Mouse (Mus musculus) cortical plate, adult 2 months (tissue): ENCODE results near the gene Hnrnpa3. TPM values are rescaled to one million over a fixed set of nuclear protein-coding genes. Genes with fewer than 3 reads are reported as not detected.
A peak's percentile ranks its signal among the peaks of the same experiment; 100 is the strongest.

Source experiments
- H3K27ac ChIP-seq: fragments of 200-500 bp; 2 replicates; pipeline ENCODE4 v1.5.1; 2012; ENCODE audit warnings: low read length, control low read depth, inconsistent platforms; ENCODE audit not compliant: insufficient read depth
- H3K4me1 ChIP-seq: fragments of 200-500 bp; 2 replicates; pipeline ENCODE4 v1.6.1; 2011; ENCODE audit warnings: low read length; ENCODE audit not compliant: control insufficient read depth, insufficient read depth
- H3K4me3 ChIP-seq: fragments of 200-500 bp; 2 replicates; pipeline ENCODE4 v1.5.1; 2011; ENCODE audit warnings: mild to moderate bottlenecking, low read length, control low read depth; ENCODE audit not compliant: insufficient read depth
- CTCF ChIP-seq: fragments of 200-500 bp; IDR thresholded peaks from 2 replicates; pipeline ENCODE4 v1.5.1; 2011; ENCODE audit warnings: mild to moderate bottlenecking, control low read depth, low read length; ENCODE audit not compliant: insufficient read depth; ENCODE audit errors: extremely low read depth
- POLR2A ChIP-seq: fragments of 200-500 bp; IDR thresholded peaks from 2 replicates; pipeline ENCODE4 v1.6.1; 2011; ENCODE audit warnings: mild to moderate bottlenecking, low read length, control low read depth; ENCODE audit not compliant: insufficient read depth; ENCODE audit errors: extremely low read depth
- polyA plus RNA-seq: library from polyadenylated mRNA; depleted of rRNA; stranded (reverse); fragments of >200 nt; gene quantifications from 2 replicates; pipeline ENCODE4 v1.2.3, GENCODE M21; 2012

Hnrnpa3 gene
- polyA plus RNA-seq, 1 experiment: 199 TPM

DNA sequence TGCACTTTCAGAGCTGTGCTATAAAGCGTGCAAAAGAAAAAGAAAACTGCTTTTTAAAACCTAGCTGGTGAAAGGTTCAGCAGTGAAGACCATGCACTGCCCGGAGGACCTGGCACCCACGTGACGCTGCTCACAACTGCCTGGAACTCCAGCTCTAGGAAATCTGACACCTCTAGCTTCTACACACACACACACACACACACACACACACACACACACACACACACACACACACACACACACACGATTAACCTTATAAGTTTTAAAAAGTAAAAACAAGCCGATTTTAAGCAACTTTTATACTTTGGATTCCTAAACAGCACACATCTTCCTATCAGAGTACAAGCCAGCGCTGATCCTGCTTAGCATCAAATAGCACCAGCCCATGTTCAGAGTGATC is 22.4 kb downstream of the Hnrnpa3 start:
- H3K27ac ChIP-seq: no peak overlapping the region
- H3K4me3 ChIP-seq: no peak overlapping the region
- no peak for TF ChIP-seq POLR2A
- no peak for TF ChIP-seq CTCF
- H3K4me1 ChIP-seq: no peaks in the 10 kb centered on the region

DNA sequence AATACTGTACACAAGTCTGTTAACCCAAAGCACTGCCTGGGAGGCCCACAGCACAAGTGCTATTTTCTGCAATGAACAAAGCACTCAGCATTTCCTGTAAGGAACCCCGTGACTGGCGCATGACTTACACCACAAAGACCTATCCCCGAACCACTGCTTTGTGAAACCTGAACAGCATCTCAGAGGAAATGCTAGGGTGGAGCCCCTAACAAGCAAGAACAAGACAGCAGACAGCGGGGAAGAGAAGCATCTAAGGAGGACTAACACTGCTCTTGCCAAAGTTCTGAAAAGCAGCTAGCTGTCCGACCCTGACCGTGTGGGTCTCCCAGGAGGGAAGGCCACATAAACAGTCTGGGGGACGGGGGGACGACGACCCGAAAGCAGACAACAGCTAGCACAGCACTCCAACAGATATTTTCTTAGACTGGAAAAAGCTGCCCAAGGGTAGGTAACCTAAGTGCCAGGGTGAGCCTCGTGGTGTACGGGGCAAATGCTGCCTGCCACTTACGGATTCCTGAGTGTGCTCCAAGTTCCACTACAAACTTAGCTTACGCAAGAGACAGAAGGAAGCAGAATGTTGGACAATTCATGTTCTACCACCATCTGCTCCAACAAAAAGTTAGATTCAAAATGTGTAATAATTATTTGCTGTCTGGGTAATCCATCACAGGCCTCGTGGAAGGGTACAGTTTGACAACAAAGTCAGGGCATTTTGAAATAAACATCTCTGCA is 24.1 kb downstream of the Hnrnpa3 start:
- TF ChIP-seq POLR2A: no peak
- TF ChIP-seq CTCF: no peak
- Histone ChIP-seq H3K27ac (peak overlapping the region; percentile 65; the same call in 1 of the 2 replicates), H3K4me3 (no peak overlapping the region), H3K4me1 (no peaks in the 10 kb centered on the region)

DNA sequence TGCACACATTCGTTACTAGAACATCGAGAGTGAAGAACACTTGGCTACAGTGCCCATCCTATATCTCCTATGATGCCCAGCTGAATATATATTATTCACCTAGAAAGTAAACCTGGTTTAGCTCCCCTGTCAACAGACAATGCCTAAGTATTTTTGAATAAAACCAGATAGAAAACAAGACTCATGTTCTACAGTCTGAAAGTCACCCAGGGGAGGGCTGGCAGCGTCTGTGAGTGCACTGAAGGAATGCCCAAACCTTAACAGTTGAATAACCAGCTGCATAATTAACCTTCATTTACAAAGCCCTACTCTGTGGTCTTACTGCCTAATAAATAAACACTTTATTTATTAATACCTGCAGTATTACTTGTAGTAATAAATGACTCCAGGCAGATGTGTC is 25.5 kb downstream of the Hnrnpa3 start:
- Histone ChIP-seq H3K27ac (no peak overlapping the region), H3K4me3 (no peak overlapping the region)
- TF ChIP-seq POLR2A (no peak), CTCF (no peak)

GRCm38 (mm10) chr2:75685458-75685861 is 26.4 kb downstream of the Hnrnpa3 start:
- TF ChIP-seq CTCF (no peak), POLR2A (no peak)
- H3K27ac ChIP-seq: no peak overlapping the region
- H3K4me1 ChIP-seq: no peaks in the 10 kb centered on the region
- no peak overlapping the region for H3K4me3 ChIP-seq

More for the DNA sequence above, 25.5 kb downstream of the Hnrnpa3 start:
- no peaks in the 10 kb centered on the region for H3K4me1 ChIP-seq

GRCm38 (mm10) chr2:75687040-75687749 is 28.1 kb downstream of the Hnrnpa3 start:
- Histone ChIP-seq H3K4me1 (no peaks in the 10 kb centered on the region), H3K4me3 (no peak overlapping the region), H3K27ac (no peak overlapping the region)
- no peak for TF ChIP-seq POLR2A
- TF ChIP-seq CTCF: no peak

DNA sequence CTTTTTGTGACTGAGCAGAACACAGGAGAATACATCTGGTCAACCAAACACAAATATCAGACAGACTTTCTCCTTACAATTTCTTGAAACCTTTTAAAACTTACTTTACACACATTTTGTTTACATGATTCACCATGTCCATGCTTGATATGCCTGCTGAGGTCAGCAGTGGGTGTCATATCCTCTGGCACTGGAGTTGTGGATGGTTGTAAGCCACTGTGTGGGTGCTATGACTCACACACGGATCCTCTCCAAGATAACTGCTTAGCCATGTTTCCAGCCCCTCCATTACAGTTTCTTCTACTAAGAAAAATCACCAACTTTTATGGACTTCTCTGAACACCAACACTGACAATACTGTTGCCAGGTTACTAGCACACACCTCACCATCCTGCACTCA is 29.8 kb downstream of the Hnrnpa3 start:
- TF ChIP-seq CTCF (no peak), POLR2A (no peak)
- Histone ChIP-seq H3K27ac (no peak overlapping the region), H3K4me1 (no peaks in the 10 kb centered on the region), H3K4me3 (no peak overlapping the region)

- TF ChIP-seq POLR2A (no peak), CTCF (no peak)
- no peak overlapping the region for H3K4me3 ChIP-seq
- no peaks in the 10 kb centered on the region for H3K4me1 ChIP-seq
- H3K27ac ChIP-seq: no peak overlapping the region
Measured at GRCm38 (mm10) chr2:75689482-75690158, 30.6 kb downstream of the Hnrnpa3 start.

- Histone ChIP-seq H3K4me1 (no peaks in the 10 kb centered on the region), H3K27ac (no peak overlapping the region), H3K4me3 (no peak overlapping the region)
- TF ChIP-seq CTCF (no peak), POLR2A (no peak)
Measured at GRCm38 (mm10) chr2:75690656-75691055, 31.6 kb downstream of the Hnrnpa3 start.

GRCm38 (mm10) chr2:75691316-75691715 is 32.3 kb downstream of the Hnrnpa3 start:
- H3K4me3 ChIP-seq: no peak overlapping the region
- no peak overlapping the region for H3K27ac ChIP-seq
- TF ChIP-seq CTCF: no peak
- no peaks in the 10 kb centered on the region for H3K4me1 ChIP-seq
